Mouse (Mus musculus) frontal cortex, adult 2 months (tissue): ENCODE measurements around the gene Creld2. TPM values are rescaled to one million over a fixed set of nuclear protein-coding genes. Genes with fewer than 3 reads are reported as not detected.
A peak's percentile ranks its signal among the peaks of the same experiment; 100 is the strongest.

Experiments used
- DNase-seq, 2 experiments: peaks; one replicate each; pipeline ENCODE4 v3.0.0; 2022; ENCODE audit warnings: low spot score in 1 of 2; ENCODE audit errors: extremely low spot score in 1 of 2
- polyA plus RNA-seq: library from polyadenylated mRNA; depleted of rRNA; stranded (reverse); fragments of >200 nt; gene quantifications from 2 replicates; pipeline ENCODE4 v1.2.3, GENCODE M21; 2012

Creld2 gene
- polyA plus RNA-seq, 1 experiment: 24.1 TPM

GRCm38 (mm10) chr15:88851507-88852149 is 32.2 kb downstream of the Creld2 start:
- DNase-seq: no peak

- no peak for DNase-seq
Measured at GRCm38 (mm10) chr15:88853106-88853505, 33.7 kb downstream of the Creld2 start.

GRCm38 (mm10) chr15:88854119-88854968 is 34.9 kb downstream of the Creld2 start:
- DNase-seq: no peak

GRCm38 (mm10) chr15:88854969-88855830 is 35.8 kb downstream of the Creld2 start:
- DNase-seq: no peak

GRCm38 (mm10) chr15:88855896-88856417 is 36.5 kb downstream of the Creld2 start:
- no peak for DNase-seq

- no peak for DNase-seq
Measured at GRCm38 (mm10) chr15:88856613-88857012, 37.2 kb downstream of the Creld2 start.

GRCm38 (mm10) chr15:88857361-88857760 is 37.9 kb downstream of the Creld2 start:
- DNase-seq: no peak

GRCm38 (mm10) chr15:88858141-88858541 is 38.7 kb downstream of the Creld2 start:
- DNase-seq: no peak

GRCm38 (mm10) chr15:88858707-88859106 is 39.3 kb downstream of the Creld2 start:
- no peak for DNase-seq

- no peak for DNase-seq
Measured at GRCm38 (mm10) chr15:88859206-88859970, 39.9 kb downstream of the Creld2 start.

- DNase-seq: no peak
Measured at GRCm38 (mm10) chr15:88860781-88861180, 41.3 kb downstream of the Creld2 start.

GRCm38 (mm10) chr15:88861772-88862622 is 42.6 kb downstream of the Creld2 start, which contains the start of gene Pim3:
TSS of gene Pim3 (plus strand) at chr15:88862186.
- peak; percentile 96 to 97 for DNase-seq

GRCm38 (mm10) chr15:88862881-88863694 is 43.6 kb downstream of the Creld2 start:
- DNase-seq: no peak

- peak; percentile 88 to 89 for DNase-seq
Measured at GRCm38 (mm10) chr15:88863695-88864231, 44.3 kb downstream of the Creld2 start.

GRCm38 (mm10) chr15:88864270-88865030 is 45.0 kb downstream of the Creld2 start:
- DNase-seq: no peak

- DNase-seq: no peak
Measured at GRCm38 (mm10) chr15:88865061-88865460, 45.6 kb downstream of the Creld2 start.
